Mouse (Mus musculus) bone marrow macrophage, adult 2 months (primary cell): ENCODE measurements around the gene Krt23.

ENCODE experiments used
- CTCF ChIP-seq: IDR thresholded peaks from 2 replicates; pipeline ENCODE4 v1.5.1; 2012; ENCODE audit warnings: low read depth, mild to moderate bottlenecking, low read length, moderate library complexity
- POLR2A ChIP-seq: IDR thresholded peaks from 2 replicates; pipeline ENCODE4 v1.6.1; 2012; ENCODE audit warnings: mild to moderate bottlenecking, low read depth, low read length, borderline replicate concordance

DNA sequence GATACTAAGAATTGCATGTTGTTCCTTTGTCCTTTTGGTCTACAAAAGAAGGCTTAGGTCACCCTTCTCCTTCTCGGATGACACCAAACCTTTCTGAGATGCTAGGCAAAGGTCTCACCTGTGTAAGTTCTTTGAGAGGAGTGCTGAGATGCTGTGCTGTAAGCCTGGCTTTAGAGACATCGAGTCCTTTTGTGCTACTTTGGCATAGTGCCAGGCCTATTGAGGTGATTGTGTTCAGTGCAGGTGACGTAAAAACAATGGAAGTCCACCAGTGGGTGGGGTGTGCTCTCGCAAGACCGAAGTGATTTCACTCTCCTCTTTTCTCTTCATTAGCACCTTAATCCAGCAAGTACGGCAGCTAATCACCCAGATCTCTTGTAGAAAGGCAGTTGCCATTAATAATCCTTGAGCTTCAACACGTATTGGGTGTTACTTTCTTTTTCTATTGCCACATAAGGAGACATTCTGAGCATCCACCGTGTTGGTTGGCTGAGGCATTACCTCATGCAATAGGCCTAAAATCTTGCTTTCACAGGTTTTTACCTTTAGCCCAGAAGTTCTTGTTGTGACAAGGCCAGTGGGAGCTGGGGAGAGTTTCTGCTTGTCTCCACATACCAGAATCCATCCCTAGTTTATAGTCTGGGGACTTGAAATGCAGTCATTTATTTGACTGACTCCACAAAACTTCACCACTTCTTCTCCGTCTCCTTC lies 7.3 kb upstream of the Krt23 start:
- TF ChIP-seq POLR2A: no peak
- TF ChIP-seq CTCF: no peak
